Mouse (Mus musculus) midbrain, embryonic 13.5 days (tissue): ENCODE measurements around the gene Zfp365. TPM values are rescaled to one million over a fixed set of nuclear protein-coding genes. Genes with fewer than 3 reads are reported as not detected.
A peak's percentile ranks its signal among the peaks of the same experiment; 100 is the strongest.

ENCODE experiments used
- ATAC-seq: fragments of 200-750 bp; cut with Nextera tagmentation; 2 replicates; pipeline ENCODE4 v1.8.0; 2017; ENCODE audit warnings: mild to moderate bottlenecking, moderate TSS enrichment, moderate library complexity
- H3K27ac ChIP-seq: fragments of 300-500 bp; sonication (generic); 2 replicates; pipeline ENCODE4 v1.5.1; 2015; ENCODE audit warnings: inconsistent platforms, mild to moderate bottlenecking, moderate library complexity
- H3K27me3 ChIP-seq: fragments of 300-500 bp; sonication (generic); 2 replicates; pipeline ENCODE4 v1.6.1; 2015; ENCODE audit warnings: mild to moderate bottlenecking, inconsistent platforms
- H3K36me3 ChIP-seq: fragments of 300-500 bp; sonication (generic); 2 replicates; pipeline ENCODE4 v1.6.1; 2015; ENCODE audit warnings: mild to moderate bottlenecking, inconsistent platforms
- H3K4me1 ChIP-seq: fragments of 300-500 bp; sonication (generic); replicated peaks from 2 replicates; pipeline ENCODE4 v1.6.1; 2015; ENCODE audit warnings: inconsistent platforms
- H3K4me2 ChIP-seq: fragments of 300-500 bp; sonication (generic); replicated peaks from 2 replicates; pipeline ENCODE4 v1.6.1; 2015; ENCODE audit warnings: moderate library complexity, mild to moderate bottlenecking, inconsistent platforms
- H3K4me3 ChIP-seq: fragments of 300-500 bp; sonication (generic); replicated peaks from 2 replicates; pipeline ENCODE4 v1.5.1; 2015; ENCODE audit warnings: mild to moderate bottlenecking, inconsistent platforms
- H3K9ac ChIP-seq: fragments of 300-500 bp; sonication (generic); replicated peaks from 2 replicates; pipeline ENCODE4 v1.6.1; 2015; ENCODE audit warnings: mild to moderate bottlenecking, inconsistent platforms
- H3K9me3 ChIP-seq: fragments of 300-500 bp; sonication (generic); 2 replicates; pipeline ENCODE4 v1.6.1; 2016; ENCODE audit warnings: mild to moderate bottlenecking, inconsistent platforms
- WGBS: fragments of 180-500 bp; shearing (Covaris S2); methylation state at CpG from one replicate; pipeline ENCODE4 v1.1.7; 2015; 5-methylcytosine and 5-hydroxymethylcytosine counted together
- polyA plus RNA-seq: library from polyadenylated mRNA; unstranded; fragments of >200 nt; fragmentation: Nextera tagmentation; extraction: Ambion mirVana; gene quantifications from 2 replicates; pipeline ENCODE4 v1.2.1, GENCODE M21; 2015

The Zfp365 gene
- polyA plus RNA-seq, 1 experiment from 2014 or later, result 2.7 TPM

DNA sequence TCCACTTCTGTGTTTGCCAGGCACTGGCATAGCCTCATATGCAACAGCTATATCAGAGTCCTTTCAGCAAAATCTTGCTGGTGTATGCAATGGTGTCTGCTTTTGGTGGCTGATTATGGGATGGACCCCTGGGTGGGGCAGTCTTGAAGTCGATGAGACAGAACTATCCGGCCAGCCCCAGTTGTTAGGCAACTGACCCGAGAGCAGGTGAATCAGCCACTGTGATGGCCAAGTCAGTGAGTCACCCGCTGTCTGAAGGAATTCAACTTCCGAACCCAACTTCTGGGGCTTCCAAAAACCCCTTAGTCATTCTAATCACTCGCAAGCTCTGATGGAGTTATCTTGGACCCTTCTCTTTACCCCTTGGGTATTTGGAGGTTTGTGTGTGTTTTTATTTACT lies 46.6 kb downstream of the Zfp365 start:
- no peak overlapping the region for H3K27ac ChIP-seq
- no peaks in the 10 kb centered on the region for H3K9me3 ChIP-seq
- no peak overlapping the region for H3K4me3 ChIP-seq
- H3K4me1 ChIP-seq, result no peaks in the 10 kb centered on the region
- no peak for ATAC-seq
- H3K9ac ChIP-seq, result no peak overlapping the region
- 94% methylated on average over 6 of the region's 6 CpGs for WGBS
- H3K36me3 ChIP-seq, result no peaks in the 10 kb centered on the region
- no peak overlapping the region for H3K4me2 ChIP-seq
- H3K27me3 ChIP-seq, result no peaks in the 10 kb centered on the region

DNA sequence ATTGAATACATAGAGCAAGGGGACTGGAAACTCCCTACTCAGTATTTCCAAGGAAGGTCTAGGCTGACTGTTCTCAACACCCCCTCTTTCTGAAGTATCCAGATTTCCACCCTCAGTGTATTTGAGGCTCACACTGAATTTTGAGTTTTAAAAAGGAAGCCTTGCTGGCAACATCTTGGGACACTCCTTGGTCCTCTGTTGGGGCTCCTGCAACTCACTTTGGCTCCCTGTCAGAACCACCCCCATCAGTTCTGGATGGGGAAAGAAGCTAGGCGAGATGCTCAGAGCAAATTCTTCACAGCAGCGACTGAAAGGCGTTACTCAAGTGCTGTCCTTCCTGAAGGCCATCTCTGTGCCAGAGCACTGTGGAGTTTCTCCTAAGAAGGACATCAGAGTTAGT lies 47.4 kb downstream of the Zfp365 start:
- Histone ChIP-seq H3K4me3 (no peak overlapping the region), H3K4me1 (no peaks in the 10 kb centered on the region), H3K4me2 (no peak overlapping the region), H3K27ac (no peak overlapping the region), H3K9me3 (no peaks in the 10 kb centered on the region), H3K27me3 (no peaks in the 10 kb centered on the region), H3K9ac (no peak overlapping the region), H3K36me3 (no peaks in the 10 kb centered on the region)
- 77% methylated on average over 3 of the region's 3 CpGs for WGBS
- ATAC-seq, result no peak

DNA sequence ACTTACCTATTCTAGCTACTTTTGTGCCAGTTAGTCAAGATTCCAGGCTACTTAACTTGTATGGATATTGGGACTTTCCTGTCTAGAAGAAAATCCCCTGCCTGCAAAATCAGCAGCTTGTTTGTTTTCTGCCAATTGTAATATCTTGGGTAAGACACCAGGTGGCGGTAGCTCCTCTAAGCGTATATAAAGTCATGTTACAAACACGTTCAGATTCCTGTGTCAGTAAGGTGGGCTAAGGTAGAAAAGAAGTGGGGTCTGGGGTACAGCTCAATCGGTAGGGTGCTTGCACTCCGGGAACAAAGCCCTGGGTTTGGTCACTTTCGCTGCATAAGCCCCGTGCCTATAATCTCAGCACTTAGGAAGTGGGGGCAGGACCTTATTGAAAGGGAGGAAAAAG lies 50.1 kb downstream of the Zfp365 start:
- Histone ChIP-seq H3K4me1 (no peaks in the 10 kb centered on the region), H3K9ac (no peak overlapping the region), H3K27ac (no peak overlapping the region), H3K4me2 (no peak overlapping the region), H3K4me3 (no peak overlapping the region), H3K36me3 (no peaks in the 10 kb centered on the region), H3K27me3 (no peaks in the 10 kb centered on the region), H3K9me3 (no peaks in the 10 kb centered on the region)
- WGBS, result 11% methylated on average over 7 of the region's 7 CpGs
- no peak for ATAC-seq

DNA sequence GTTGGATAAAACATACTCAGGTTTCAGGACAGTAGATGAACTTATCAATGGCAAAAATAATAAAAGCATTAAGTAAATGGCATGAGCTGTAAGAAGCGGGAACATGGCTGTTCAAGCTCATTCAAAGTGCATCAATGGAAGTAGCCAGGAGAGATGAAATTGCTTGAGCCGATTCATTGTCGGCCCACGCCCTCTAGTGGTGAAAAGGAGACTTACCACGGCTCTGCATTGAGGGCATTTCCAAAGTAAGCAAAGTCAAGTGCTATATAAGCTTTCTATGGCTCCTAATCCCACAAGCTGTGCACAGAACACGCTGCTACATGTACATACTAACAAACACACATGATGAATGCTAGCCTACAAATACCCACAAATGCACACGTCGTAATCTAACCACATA lies 53.6 kb downstream of the Zfp365 start:
- Histone ChIP-seq H3K4me1 (no peaks in the 10 kb centered on the region), H3K4me2 (no peak overlapping the region), H3K27me3 (no peaks in the 10 kb centered on the region), H3K36me3 (no peaks in the 10 kb centered on the region), H3K4me3 (no peak overlapping the region), H3K9ac (no peak overlapping the region), H3K27ac (no peak overlapping the region), H3K9me3 (no peaks in the 10 kb centered on the region)
- 19% methylated on average over 8 of the region's 8 CpGs for WGBS
- ATAC-seq, result peak; percentile 55

GRCm38 (mm10) chr10:67857561-67857906 lies 54.9 kb downstream of the Zfp365 start:
- Histone ChIP-seq H3K27me3 (no peaks in the 10 kb centered on the region), H3K9ac (no peak overlapping the region), H3K4me2 (no peak overlapping the region), H3K4me1 (no peaks in the 10 kb centered on the region), H3K4me3 (no peak overlapping the region), H3K27ac (no peak overlapping the region), H3K9me3 (no peaks in the 10 kb centered on the region), H3K36me3 (no peaks in the 10 kb centered on the region)
- no peak for ATAC-seq
- WGBS, result 85% methylated on average over 4 of the region's 4 CpGs

GRCm38 (mm10) chr10:67856791-67857560 lies 55.5 kb downstream of the Zfp365 start:
- no peak overlapping the region for H3K27ac ChIP-seq
- H3K9ac ChIP-seq, result no peak overlapping the region
- H3K36me3 ChIP-seq, result no peaks in the 10 kb centered on the region
- H3K9me3 ChIP-seq, result no peaks in the 10 kb centered on the region
- no peaks in the 10 kb centered on the region for H3K27me3 ChIP-seq
- ATAC-seq, result no peak
- no peaks in the 10 kb centered on the region for H3K4me1 ChIP-seq
- no peak overlapping the region for H3K4me2 ChIP-seq
- no peak overlapping the region for H3K4me3 ChIP-seq
- WGBS, result 91% methylated on average over 14 of the region's 14 CpGs

DNA sequence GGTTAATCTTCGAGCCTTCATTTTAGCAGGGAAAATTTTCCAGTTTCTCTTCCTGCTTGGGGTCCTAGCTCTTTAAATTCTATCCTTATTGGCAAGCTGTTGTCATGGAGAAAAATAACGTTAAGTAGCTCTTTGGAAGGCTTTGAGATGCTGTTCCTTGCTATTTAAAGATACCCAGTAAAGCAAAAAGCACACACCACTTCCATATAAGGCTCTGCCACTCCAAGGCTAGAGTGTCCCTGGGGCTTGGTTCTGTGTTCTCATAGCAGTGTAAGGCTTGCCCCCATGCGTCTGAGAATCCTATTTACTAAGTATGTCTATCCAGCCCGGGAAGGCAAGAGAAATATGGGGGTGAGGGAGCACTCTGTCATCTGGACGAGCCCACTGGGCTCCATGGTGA lies 56.7 kb downstream of the Zfp365 start:
- H3K4me3 ChIP-seq, result no peak overlapping the region
- peaks cover 3% of the 10 kb centered on the region; the same call in 1 of the 2 replicates for H3K4me1 ChIP-seq
- no peak overlapping the region for H3K4me2 ChIP-seq
- H3K9me3 ChIP-seq, result no peaks in the 10 kb centered on the region
- WGBS, result 66% methylated on average over 5 of the region's 5 CpGs
- H3K27me3 ChIP-seq, result no peaks in the 10 kb centered on the region
- H3K27ac ChIP-seq, result no peak overlapping the region
- ATAC-seq, result no peak
- H3K36me3 ChIP-seq, result no peaks in the 10 kb centered on the region
- no peak overlapping the region for H3K9ac ChIP-seq

DNA sequence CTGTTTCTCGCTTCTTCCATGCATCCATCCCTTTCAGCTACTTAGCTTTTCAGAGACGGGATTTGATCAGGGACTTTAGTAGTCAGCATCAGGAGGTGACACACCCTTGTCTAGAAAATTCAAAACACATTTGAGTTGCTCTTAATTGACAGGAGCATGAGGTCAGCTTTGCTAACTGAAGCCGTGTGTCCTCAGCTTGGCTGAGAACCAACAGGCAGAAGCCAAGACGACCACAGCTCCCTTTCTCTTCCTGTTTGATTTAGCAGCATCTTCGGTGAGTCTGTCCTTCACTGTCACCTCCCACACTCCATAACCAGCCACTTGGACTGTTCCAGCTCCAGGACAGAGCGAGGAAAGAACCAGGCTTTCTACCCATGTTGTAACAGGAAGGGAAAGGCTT lies 60.1 kb downstream of the Zfp365 start:
- Histone ChIP-seq H3K4me2 (no peak overlapping the region), H3K36me3 (no peaks in the 10 kb centered on the region), H3K27me3 (no peaks in the 10 kb centered on the region), H3K9me3 (no peaks in the 10 kb centered on the region), H3K9ac (no peak overlapping the region), H3K27ac (no peak overlapping the region), H3K4me3 (no peak overlapping the region), H3K4me1 (peaks cover 3% of the 10 kb centered on the region; the same call in 1 of the 2 replicates)
- ATAC-seq, result no peak
- WGBS, result 88% methylated on average over 6 of the region's 6 CpGs

DNA sequence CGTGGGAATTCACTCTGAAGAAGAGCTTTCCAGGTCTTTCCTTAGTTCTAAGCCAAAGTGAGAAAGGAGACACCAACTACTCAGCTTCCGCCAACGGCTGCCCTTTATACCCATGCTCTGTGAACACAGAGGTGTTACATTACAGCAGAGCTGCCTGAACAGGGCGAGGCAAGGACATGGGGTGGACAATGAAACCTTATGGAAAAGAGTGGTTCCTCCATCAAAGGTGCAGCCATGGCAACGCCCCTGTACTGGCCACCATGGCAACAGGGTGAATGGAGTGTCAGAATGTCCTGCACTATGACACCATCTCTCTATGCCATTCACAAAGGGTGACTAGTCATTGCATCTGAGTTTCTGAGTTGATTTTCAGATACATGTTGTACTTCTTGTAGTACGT lies 61.4 kb downstream of the Zfp365 start:
- ATAC-seq, result no peak
- H3K27me3 ChIP-seq, result no peaks in the 10 kb centered on the region
- WGBS, result 45% methylated on average over 6 of the region's 6 CpGs

GRCm38 (mm10) chr10:67846016-67846650 lies 66.3 kb downstream of the Zfp365 start:
- 78% methylated on average over 14 of the region's 14 CpGs for WGBS
- ATAC-seq, result no peak
- H3K27ac ChIP-seq, result no peak overlapping the region
- no peaks in the 10 kb centered on the region for H3K27me3 ChIP-seq
- H3K9me3 ChIP-seq, result no peaks in the 10 kb centered on the region
- no peaks in the 10 kb centered on the region for H3K36me3 ChIP-seq
- no peak overlapping the region for H3K4me2 ChIP-seq
- peaks cover 2% of the 10 kb centered on the region; the same call in 1 of the 2 replicates for H3K4me1 ChIP-seq
- no peak overlapping the region for H3K4me3 ChIP-seq
- H3K9ac ChIP-seq, result no peak overlapping the region

More for the DNA sequence above, 61.4 kb downstream of the Zfp365 start:
- H3K4me2 ChIP-seq, result no peak overlapping the region
- H3K4me3 ChIP-seq, result no peak overlapping the region
- no peak overlapping the region for H3K27ac ChIP-seq
- H3K4me1 ChIP-seq, result peaks cover 3% of the 10 kb centered on the region; the same call in 1 of the 2 replicates
- H3K9me3 ChIP-seq, result no peaks in the 10 kb centered on the region
- no peak overlapping the region for H3K9ac ChIP-seq
- H3K36me3 ChIP-seq, result no peaks in the 10 kb centered on the region

DNA sequence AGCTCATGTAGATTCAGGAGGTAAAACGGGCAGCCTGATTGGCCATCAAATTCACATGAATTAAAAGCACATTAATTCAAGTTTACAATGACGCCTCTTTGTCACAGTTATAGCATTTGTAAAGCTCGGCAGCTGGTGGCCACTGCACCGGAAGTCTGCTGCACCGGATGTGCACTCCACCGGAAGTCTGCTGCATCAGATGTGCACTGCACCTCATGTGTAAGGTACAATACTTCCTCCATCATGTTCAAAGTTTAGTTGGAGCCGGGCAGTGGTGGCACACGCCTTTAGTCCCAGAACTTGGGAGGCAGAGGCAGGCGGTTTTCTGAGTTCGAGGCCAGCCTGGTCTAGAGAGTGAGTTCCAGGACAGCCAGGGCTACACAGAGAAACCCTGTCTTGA lies 70.9 kb downstream of the Zfp365 start:
- Histone ChIP-seq H3K36me3 (no peaks in the 10 kb centered on the region), H3K9ac (no peak overlapping the region), H3K9me3 (no peaks in the 10 kb centered on the region), H3K27ac (no peak overlapping the region), H3K4me2 (no peak overlapping the region), H3K4me3 (no peak overlapping the region), H3K27me3 (no peaks in the 10 kb centered on the region), H3K4me1 (no peaks in the 10 kb centered on the region)
- WGBS, result 85% methylated on average over 10 of the region's 10 CpGs
- no peak for ATAC-seq

DNA sequence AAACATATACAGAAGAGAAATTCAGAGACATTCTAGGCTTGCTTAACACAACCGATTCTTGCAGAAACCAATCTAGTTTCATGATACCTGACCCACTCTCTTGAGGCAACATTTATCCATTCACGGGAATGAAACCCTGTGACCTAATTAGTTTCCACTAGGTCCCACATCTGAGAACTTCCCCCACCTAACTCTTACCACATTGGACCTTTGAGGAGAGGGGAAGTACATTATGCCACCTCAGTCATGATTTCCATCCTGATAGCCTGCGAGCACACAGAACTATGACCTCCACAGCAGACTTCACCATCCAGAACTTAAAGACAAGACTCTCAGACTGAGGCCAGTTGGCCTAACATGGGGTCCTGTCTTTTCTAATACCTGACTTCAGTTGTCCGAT lies 71.7 kb downstream of the Zfp365 start:
- Histone ChIP-seq H3K4me3 (no peak overlapping the region), H3K9ac (no peak overlapping the region), H3K4me2 (no peak overlapping the region), H3K27me3 (no peaks in the 10 kb centered on the region), H3K36me3 (no peaks in the 10 kb centered on the region), H3K27ac (no peak overlapping the region), H3K9me3 (no peaks in the 10 kb centered on the region), H3K4me1 (no peaks in the 10 kb centered on the region)
- 95% methylated on average over 4 of the region's 4 CpGs for WGBS
- no peak for ATAC-seq

GRCm38 (mm10) chr10:67839156-67839555 lies 73.3 kb downstream of the Zfp365 start:
- no peaks in the 10 kb centered on the region for H3K9me3 ChIP-seq
- H3K27ac ChIP-seq, result no peak overlapping the region
- H3K9ac ChIP-seq, result no peak overlapping the region
- H3K4me2 ChIP-seq, result no peak overlapping the region
- no peak overlapping the region for H3K4me3 ChIP-seq
- H3K4me1 ChIP-seq, result no peaks in the 10 kb centered on the region
- H3K27me3 ChIP-seq, result no peaks in the 10 kb centered on the region
- WGBS, result 85% methylated on average over 3 of the region's 3 CpGs
- no peaks in the 10 kb centered on the region for H3K36me3 ChIP-seq
- ATAC-seq, result no peak
